Mouse (Mus musculus) adrenal gland, postnatal 10 days (tissue): ENCODE data around the gene Pbp2. TPM values are rescaled to one million over a fixed set of nuclear protein-coding genes. Genes with fewer than 3 reads are reported as not detected.

ENCODE experiments used
- DNase-seq: peaks from one replicate; pipeline ENCODE4 v3.0.0; 2021; ENCODE audit warnings: mixed read lengths
- long read RNA-seq, 2 experiments: library from polyadenylated mRNA; stranded (forward); transcript quantifications; one replicate each; pipeline ENCODE4 v2.0.0; 2021
- total RNA-seq, 2 experiments: library from RNA; stranded (reverse); gene quantifications; 2 replicates each; pipeline ENCODE4 v1.2.3; 2021

Gene Pbp2
- not detected for total RNA-seq
- long read RNA-seq, experiment 1 = 0 reads
- long read RNA-seq, experiment 2 = 0 reads

DNA sequence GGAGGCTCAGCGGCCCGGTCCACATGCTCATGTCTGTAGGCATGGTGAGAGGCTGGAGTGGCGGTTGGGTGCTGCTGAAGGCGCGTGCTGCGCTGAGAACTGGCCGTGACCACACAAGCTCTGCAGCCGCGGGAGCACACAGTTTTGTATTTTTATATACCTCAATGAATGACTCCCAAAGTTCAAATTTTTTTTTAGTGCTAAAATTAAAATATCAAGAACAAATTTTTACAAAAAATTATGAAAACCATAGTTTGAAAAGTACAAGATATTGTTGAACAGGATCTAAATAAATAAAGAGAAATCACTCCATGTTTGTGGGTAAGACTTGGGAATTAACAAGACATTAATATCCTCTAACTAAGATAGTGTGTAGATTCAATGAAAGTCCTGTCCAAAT is at the start of gene Pbp2:
Gene Pbp2, minus strand, starts transcription at position 101 of the 400 bp plus-strand sequence.
- no peak for DNase-seq

DNA sequence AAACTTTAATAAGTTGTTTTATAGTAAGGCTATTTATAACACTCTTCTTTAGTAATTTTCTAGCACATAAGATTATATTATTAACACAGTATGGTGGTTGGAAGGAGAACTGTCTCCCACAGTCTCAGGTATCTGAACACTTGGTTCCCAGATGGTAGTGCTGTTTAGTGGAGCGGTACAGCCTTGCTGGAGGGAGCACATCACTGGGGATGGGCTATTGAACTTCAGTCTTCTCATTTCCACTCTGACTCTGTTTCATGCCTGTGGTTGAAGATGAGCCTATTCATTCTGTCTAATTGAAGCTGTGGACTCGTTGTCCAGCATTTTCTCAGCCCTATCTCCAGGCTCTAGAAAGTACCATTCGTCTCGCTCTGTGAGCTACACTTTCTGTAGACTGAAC is 44.7 kb upstream of the Pbp2 start:
- DNase-seq = no peak

DNA sequence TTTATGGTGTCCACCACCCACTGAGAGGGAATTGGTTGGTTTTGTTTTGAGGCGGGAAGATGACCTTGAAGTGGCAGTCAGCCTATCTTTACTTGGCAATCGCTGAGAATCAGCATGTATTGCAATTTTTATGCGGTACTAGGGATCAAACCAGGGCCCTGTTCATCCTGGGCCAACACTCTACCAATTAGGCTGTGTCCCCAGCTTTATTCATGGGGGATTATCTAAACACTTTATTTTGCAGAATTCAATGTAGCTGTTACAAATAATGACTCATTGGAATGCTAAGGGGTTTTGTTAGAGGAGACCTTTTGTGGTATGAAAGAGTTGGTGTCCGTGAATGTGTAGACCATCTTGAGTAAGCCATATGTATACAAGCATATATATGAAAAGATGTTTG is 42.3 kb upstream of the Pbp2 start:
- DNase-seq = no peak

DNA sequence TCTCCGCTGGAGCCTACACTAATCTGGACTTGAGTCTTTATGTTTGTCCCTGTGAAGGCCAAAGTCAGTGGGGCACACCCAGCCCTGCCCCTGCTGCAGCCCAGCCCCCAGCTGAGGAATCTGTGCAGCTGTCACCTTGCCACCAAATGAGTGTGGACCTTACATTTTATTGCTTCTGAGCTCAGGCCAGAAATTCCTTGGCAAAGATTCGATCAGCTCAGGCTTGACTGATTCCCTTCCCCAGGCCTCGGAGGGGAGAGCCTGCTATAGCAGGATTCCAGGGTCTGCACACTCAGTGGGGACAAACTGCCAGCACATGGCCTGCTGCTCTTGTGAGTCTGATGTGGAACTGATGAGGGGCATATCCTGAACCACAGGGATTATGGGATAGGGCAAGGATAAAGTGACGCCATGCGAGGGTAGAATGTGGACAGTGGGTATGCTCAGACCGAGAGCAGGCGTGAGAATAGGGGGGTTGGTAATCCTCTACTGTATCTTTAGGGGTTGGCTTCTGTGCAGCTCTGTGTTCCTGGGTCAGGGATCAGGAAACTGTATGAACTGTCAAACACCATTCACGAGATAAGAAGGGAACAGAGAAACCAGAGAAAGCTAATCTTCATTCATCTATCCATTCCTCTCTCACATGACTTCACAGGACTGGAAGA is 41.6 kb upstream of the Pbp2 start:
- DNase-seq = peak; percentile 45

DNA sequence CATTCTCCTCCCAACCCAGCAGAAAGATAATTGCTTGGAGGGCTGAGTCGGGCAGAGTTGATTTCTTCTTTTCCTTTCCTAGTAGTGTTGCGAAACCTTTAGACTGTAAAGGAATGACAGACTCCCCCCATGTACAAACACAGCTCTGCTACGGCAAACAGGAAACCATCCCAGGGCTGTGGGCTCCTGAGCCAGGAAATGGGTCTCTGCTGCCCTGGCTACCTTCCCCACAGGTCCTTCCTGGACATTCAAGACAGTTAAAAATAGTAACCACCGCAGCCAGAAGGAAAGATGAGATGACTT is 30.8 kb upstream of the Pbp2 start:
- no peak for DNase-seq

DNA sequence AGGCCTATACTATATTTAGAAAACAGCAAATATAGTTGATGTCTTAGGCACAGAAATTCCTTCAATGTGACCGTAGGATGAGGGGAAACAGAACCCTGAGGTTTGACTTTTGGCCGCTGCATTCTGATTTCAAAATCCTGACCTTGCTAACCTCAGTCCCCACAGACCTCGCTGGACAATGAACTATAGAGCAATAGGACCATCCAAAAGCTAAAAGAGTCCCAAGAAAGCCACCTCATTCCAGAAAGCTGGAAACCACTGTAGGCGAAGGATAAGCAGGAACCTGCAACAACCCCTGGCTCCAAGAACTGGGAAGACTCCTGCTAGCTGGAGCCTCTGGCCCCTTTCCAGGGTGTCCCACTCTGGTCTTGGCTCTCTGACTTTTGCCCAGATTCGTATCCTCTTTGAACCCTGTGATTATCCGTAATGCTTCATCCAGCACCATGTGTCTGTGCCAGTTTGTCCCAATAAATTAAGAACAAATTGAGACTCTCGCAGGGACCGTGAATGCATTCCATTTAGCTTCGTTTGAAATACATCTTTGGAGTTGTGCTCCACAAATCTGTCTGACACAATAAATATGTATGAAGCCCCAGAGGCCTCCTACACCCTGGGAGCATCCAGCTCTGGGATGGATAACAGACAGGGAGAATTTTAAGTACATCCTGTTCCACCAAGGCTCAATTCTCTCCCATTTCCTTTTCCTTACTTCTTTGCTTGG is 30.3 kb upstream of the Pbp2 start:
- DNase-seq = peak; percentile 22

DNA sequence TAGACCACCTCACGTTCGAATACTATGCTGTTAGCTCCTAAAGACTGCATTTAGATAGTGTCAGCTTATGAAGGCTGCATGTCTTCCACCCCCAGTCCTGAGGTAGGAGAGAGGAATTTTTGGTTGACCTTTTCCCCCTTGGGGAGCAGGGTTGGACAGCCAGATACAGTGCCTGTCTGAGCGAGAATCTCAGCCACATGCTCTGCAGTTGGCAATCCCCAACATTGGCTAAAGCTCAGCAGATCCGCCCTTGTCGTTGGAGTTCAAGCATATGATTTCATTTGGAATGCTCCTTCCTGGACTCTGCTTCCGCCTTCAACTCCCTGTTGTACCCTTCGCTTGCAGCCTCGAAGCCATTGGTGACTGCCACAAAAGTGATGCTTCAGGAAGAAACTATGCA is 26.2 kb upstream of the Pbp2 start:
- DNase-seq = no peak

DNA sequence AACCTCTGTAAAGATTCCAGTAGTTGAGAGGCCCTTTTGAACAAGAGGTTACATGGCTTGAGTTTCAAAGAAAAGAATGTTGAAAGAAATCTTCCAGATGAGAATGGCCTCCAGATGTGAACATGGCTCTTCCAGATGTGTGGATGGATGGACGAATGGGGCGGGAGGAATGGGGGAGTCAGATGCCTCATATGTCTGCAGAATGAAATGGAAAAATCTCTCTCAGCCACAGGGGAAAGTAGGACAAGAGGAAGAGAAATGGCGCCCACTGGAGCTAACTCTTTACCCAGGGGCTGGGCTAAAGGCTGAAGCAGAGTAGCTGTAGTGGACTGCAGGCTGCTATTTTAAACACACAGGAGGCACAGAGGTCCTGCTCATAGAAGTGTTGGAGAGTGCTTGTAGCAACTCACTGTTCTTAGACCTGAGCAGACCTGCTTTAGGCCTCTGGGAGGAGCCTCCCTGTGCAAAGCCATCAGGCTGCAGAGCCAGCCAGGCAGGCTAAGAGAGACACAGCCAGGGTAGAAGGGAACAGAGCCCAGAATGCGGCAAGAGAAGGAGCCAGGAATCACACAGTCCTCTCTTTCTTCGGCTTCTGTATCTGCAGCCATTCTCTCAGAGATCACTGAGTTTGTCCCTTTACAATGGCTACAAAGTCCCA is 23.9 kb upstream of the Pbp2 start:
- DNase-seq = peak; percentile 22

DNA sequence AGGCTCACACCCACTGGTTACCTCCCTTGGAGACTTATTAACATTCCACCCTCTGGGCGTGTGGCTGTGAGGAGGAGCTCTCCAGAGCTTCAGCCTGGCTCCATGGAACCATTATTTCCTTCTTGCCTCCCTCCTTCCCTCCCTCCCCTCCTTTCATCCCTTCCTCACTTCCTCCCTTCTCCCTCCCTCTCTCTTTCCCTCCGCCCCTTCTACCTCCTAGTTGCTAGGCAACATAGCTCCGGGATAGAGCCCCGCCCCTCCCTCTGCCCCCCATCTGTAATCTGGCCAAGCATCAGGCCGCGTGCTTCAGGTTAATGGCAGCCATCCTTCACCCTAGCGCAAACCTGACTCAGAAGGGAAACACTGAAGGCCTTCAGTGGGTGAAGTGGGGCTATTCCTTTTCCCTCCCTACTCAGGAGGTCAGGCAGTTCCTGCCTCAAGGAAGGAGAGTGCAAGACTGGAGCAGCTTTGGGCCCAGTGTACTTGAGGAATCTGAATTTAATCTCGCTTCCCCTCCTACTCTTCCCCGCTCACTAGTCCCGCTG is 22.6 kb upstream of the Pbp2 start:
- no peak for DNase-seq

DNA sequence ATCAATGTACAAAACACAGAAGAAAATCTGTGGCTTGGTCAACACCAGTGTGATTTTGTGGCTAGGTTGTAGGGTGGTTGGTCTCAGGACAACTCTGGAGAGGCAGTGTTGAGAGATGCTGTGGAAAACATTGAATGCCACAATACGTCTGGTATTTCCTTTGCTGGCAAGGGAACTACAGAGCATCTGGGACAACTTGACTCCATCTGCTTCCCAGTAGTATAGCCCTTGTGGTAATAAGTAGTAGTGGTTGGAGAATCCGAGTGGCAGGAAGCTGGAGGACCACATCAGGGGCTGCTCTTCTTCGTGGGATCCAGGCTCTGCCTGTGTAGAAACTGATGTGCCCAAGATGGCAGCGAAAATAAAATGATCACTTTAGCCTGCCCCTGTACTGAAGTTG is 21.7 kb upstream of the Pbp2 start:
- no peak for DNase-seq

DNA sequence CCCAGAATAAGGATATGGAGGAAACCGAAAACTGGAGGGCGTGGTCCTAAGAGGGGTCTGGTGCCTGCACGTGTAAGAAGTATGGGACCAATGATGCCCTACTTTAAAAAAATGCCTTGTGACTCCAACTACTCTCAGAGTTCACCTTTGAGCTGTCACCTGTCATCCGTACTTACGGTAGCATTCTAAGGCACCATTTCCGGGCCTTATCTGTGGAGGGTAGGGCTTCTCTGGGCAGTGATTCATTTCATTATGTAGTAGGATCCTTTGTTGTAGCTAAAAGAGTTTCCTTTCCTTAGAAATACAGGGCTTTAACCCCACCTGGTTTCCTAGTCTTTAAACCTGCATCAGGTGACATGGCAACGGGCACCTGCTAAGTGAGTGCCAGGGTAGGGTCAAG is 16.6 kb upstream of the Pbp2 start:
- no peak for DNase-seq

DNA sequence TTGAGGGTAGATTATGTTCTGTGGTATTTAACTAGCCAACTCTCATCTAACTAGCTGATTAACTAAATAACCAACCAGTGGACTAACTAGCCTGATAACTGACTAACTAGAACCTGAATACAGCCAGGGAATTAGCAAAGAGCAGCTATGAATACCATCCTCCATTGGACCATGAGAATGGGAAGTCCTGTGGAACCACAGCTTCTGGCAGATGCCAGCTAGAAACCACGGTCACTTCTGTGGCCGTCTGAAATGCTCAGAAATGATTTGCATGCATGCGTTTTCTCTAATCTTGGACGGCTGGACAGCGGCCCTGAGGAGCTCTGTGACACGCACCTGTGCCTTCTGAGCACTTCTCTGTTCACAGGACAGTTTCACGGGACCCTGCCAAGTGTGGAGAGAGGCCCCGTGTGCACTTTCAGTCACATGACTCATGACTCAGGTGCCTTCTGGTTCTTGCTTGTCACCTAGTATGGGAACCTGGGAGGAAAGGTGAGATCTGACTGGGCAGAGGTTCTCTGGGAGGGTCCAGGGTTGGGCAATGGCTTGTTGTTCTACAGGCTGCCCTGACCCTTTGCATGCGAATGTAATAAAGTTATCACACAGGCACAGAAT is 14.6 kb upstream of the Pbp2 start:
- no peak for DNase-seq

DNA sequence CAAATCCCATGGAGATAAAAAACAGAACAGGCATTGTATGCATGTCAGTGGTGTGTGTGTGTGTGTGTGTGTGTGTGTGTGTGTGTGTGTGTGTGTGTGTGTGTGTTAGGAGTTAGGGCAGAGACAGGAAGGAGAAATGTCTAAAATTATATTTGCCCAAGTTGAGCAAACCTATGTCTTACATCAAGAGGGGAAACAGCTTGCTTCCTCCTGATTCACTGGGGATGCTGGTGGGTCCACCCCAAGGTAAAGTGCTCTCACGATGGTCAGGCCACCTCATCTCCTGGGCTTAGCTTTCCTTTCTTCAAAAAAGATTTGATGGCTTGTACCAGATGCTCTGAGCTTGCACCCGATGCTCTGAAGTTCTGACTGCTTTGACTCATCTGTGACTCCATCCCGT is 13.9 kb upstream of the Pbp2 start:
- no peak for DNase-seq

DNA sequence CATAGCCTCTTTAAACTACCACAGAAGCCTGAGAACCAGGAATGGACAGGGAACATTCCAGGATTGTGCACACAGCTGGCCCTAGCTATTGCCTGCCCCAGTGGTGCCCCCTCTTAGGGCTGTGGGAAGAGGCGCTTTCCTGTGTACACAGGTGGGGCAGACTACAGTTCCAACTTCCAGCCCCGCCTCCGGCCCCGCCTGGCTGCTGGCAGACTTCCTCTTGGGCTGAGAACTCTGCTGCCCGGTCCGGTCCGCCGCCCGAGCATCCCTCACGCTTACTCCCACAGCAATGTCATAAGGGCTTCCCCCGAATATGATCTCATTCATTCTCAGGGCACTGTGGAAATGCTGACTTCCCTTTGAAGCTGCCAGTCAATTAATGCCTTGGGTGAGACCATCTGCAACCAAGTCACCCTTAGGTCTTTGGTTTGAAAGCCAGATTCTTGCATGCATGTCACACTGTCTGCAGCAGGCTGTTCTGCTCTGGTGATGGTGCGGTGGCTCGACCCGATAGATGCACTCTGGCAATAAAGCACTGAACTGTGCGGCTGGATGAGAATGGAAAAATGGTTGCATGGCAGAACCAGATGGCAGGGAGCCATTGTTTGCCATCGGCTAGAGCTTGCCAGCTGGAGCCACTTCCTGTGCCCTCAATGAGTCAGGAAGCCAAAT is 13.2 kb upstream of the Pbp2 start:
- peak; percentile 61 for DNase-seq

DNA sequence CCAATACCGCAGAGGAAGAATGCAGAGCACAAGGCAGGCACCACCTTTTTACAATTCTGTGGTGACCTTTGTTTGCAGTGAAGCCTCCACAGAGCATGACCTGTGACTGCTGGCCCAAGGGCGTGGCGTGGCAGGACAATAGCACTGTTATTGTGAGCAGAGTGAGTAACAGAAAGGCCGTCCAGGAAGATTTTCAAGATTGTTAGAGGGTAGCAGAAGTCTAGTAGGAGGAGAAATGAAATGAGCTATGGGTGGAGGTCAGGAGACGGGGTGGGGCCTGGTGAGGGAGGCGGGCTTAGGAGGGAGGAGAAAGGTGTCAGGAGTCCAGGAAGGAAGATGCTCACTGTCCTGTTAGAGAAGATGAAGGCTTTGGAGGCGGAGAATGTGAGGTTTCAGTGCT is 12.5 kb upstream of the Pbp2 start:
- DNase-seq = no peak

DNA sequence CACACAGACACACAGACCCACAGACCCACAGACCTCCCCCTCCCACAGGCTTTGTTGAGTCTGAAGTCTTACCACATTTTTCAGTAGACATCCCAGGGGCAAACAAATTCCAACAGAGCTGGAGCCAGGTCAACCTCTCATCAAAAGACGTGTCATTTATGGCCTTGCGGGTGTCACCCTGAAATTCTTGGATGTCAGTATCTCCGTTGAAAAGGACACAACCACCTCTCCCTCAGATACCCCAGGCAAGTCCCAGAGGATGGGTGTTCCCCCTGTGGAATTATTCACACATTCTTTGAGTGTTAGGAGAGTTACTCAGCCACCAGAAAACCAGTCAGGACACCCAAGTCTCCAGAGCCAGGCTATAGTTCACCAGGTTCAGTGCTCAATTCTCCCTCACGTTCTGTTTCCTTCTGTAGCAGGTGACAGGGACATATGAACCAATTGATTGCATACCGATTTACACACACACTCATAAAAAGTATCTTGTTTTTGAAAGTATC is 9.3 kb upstream of the Pbp2 start:
- DNase-seq = no peak

DNA sequence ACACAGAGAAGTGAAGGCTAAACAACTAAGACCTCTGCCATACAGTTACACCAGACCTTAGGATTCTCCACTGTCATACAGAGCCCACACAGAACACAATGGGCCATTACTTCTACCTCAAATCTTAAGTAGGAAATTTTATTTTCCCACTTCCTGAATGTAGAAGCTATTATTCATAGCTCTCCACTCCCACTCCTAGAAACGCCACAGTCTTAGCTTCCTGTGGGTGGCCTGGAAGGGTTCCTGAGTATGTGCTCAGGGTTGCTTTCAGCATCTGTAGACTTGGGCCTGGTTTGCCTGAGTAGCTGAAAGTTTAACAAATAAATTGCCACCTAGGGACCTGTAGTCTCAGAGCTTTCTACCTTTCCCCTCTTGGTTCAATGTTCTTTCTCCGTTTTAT is 5.9 kb upstream of the Pbp2 start:
- DNase-seq = no peak

DNA sequence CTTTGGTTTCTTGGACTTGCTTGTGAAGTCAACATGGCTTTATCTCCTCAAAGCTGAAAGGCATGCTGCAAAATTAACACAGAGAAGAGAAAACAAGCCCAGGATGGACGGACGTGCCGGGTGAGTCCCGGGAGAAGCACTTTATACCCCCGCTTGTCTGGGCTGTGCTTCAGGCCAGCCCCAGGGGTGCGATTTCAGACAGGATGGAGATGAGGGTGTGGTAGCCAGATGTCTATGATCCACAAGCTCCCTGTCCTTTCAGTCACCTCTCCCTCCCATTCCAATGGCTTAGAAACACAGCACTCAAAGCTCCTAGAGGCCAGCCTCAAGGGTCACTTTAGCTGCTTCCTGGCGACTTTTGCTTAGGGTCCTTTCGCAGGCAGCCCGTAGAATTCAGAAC is 3.8 kb upstream of the Pbp2 start:
- peak; percentile 15 for DNase-seq

DNA sequence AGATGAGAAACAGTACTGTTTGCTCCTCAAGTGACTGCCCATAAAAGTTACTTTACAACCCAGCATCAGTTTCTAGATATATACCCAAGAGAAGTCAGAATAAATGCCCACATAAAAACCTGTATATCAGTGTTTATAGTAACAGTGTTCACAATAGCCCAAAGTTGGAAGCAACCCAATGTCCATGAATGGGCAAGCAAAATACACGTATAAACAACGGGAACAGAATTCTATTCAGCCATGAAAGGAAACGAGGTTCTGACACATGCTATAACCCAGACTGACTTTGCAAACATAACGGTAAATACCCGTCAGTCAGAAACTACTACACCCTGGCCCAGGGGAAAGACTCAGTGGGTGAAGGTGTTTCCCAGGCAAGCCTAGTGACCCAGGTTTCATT is 1.8 kb upstream of the Pbp2 start:
- no peak for DNase-seq

DNA sequence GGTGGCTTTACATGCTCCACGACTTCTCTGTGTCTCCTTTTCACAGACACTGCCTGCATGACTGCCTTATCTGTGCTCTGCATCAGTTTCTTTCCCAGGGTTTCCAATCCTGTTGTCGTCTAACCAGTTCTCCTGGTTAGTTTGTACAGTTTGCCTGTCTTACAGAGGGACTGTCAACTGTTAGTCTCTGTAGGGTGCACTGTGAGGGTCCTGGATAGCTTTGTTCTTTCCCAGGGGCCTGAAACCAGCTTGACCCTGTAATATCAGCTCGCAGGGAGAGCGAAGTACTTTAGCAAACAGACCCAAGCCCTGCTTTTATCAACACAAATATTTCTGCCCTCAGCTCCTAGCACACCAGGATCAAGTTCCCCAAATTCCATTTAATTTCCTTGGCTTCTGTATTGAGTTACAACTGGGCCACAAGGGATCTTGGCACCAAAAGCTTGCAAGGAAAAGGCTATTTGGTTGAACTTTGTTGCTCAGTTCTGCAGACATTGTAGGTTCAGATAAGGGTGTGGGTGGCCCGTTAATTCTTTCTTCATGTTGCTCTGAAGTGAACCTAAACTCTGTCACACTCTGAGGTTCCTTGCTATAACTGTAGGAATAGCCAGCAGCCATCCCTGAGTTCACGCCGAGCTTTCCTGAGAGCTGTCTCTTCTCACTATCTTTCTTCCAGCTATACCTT is 5.5 kb downstream of the Pbp2 start:
- DNase-seq = no peak

DNA sequence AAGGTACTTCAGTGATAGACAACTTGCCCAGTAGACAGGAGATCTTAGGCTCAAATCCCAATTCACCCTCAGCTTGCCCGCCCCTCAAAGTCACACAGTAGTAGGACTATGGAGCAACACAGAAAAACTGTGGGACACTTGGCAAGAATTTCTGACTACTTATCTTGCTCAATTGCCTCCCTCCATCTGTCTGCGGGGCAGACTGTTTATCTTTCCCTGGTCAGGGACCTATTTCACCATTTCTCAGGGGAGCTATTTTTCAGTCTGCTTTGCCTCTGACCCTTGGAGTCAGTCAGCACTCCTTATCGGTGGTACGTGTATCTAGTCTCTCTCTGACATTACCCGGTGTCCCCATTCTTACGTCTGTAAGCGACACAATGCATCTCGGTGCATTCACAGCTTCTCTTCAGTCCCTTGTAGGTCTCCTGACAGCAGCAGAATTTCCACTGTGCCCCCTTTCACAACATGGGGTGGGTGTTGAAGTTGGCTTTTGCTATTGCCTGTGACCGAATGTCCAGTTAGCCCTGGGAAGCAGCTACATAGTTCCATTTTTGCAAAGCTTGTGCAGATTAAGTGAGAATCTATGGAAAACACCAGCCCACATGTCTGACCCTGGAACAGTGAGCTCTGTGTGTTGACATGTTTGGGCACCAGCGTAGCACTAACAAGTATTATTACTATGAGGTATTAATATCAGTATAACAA is 7.6 kb downstream of the Pbp2 start:
- DNase-seq = peak; percentile 22
